Mouse (Mus musculus) G1E (cell line): ENCODE results near the gene Ccnl2. TPM values are rescaled to one million over a fixed set of nuclear protein-coding genes. Genes with fewer than 3 reads are reported as not detected.

Experiments used
- ATAC-seq: 2 replicates; pipeline ENCODE4 v1.8.0; 2016; ENCODE audit warnings: mild to moderate bottlenecking; ENCODE audit not compliant: insufficient number of reproducible peaks, poor library complexity, low FRiP score, severe bottlenecking; ENCODE audit errors: extremely low read depth
- DNase-seq: peaks from one replicate; pipeline ENCODE4 v3.0.0; 2012; ENCODE audit warnings: low spot score
- H3K27me3 ChIP-seq: 2 replicates; pipeline ENCODE4 v1.6.1; 2012; ENCODE audit warnings: mild to moderate bottlenecking, low read length, inconsistent platforms; ENCODE audit not compliant: insufficient read depth
- H3K36me3 ChIP-seq: replicated peaks from 2 replicates; pipeline ENCODE3; 2012; ENCODE audit warnings: mild to moderate bottlenecking, inconsistent platforms
- H3K4me1 ChIP-seq: 2 replicates; pipeline ENCODE4 v1.6.1; 2012; ENCODE audit warnings: low read depth, low read length, inconsistent platforms, mixed read lengths; ENCODE audit not compliant: insufficient read depth
- H3K4me3 ChIP-seq: 2 replicates; pipeline ENCODE4 v1.5.1; 2012; ENCODE audit warnings: low read depth, mild to moderate bottlenecking, inconsistent platforms, low read length, moderate library complexity, mixed read lengths
- H3K9me3 ChIP-seq: replicated peaks from 2 replicates; pipeline ENCODE4 v1.6.1; 2012; ENCODE audit warnings: inconsistent platforms
- CTCF ChIP-seq: IDR thresholded peaks from 2 replicates; pipeline ENCODE4 v1.5.1; 2012; ENCODE audit warnings: low read depth, low read length, inconsistent platforms, mixed read lengths
- GATA1 ChIP-seq: IDR thresholded peaks from 2 replicates; pipeline ENCODE4 v1.6.1; 2012; ENCODE audit warnings: borderline replicate concordance, low read length, inconsistent platforms, mixed read lengths
- GATA2 ChIP-seq: IDR thresholded peaks from 2 replicates; pipeline ENCODE4 v1.6.1; 2012; ENCODE audit warnings: low read depth, low read length, inconsistent platforms, borderline replicate concordance
- POLR2AphosphoS5 ChIP-seq: IDR thresholded peaks from 2 replicates; pipeline ENCODE4 v1.6.1; 2012; ENCODE audit warnings: low read depth, low read length, inconsistent platforms; ENCODE audit not compliant: insufficient replicate concordance
- TAL1 ChIP-seq: conservative IDR thresholded peaks from 2 replicates; pipeline ENCODE4 v1.6.1; 2012; ENCODE audit warnings: low read depth, low read length, inconsistent platforms, mixed read lengths
- polyA plus RNA-seq: library from polyadenylated mRNA; stranded (reverse); fragments of >175 nt; gene quantifications from 2 replicates; pipeline ENCODE4 v1.2.3, GENCODE M21; 2012
- total RNA-seq, 2 experiments: library from RNA; stranded (forward) in 1 of 2; stranded (reverse) in 1 of 2; fragments of 200-1000 nt in 1 of 2; fragments of >200 nt in 1 of 2; fragmentation: Nextera tagmentation in 1 of 2; gene quantifications; 2 replicates each; pipeline ENCODE4 v1.2.3; 2014 to 2017

Ccnl2 gene
- total and polyA plus RNA-seq, 3 experiments = 41.8 to 171 (median 125) TPM

GRCm38 (mm10) chr4:155849792-155850451, 37.6 kb downstream of the Ccnl2 start:
- Histone ChIP-seq H3K27me3 (no peaks in the 10 kb centered on the region), H3K9me3 (no peaks in the 10 kb centered on the region), H3K4me1 (peaks cover 48% of the 10 kb centered on the region), H3K4me3 (no peak overlapping the region), H3K36me3 (peaks cover 65% of the 10 kb centered on the region)
- ATAC-seq (no peak), DNase-seq (no peak)
- TF ChIP-seq GATA1 (no peak), GATA2 (no peak)

GRCm38 (mm10) chr4:155851368-155851767, 39.1 kb downstream of the Ccnl2 start:
- no peak for DNase-seq
- H3K27me3 ChIP-seq = no peaks in the 10 kb centered on the region
- no peaks in the 10 kb centered on the region for H3K9me3 ChIP-seq
- peaks cover 80% of the 10 kb centered on the region for H3K36me3 ChIP-seq
- H3K4me1 ChIP-seq = peaks cover 59% of the 10 kb centered on the region
- no peak for ATAC-seq
- no peak for TF ChIP-seq POLR2AphosphoS5
- TF ChIP-seq GATA1 = no peak
- TF ChIP-seq TAL1 = no peak
- TF ChIP-seq GATA2 = no peak
- no peak for TF ChIP-seq CTCF
- no peak overlapping the region for H3K4me3 ChIP-seq

GRCm38 (mm10) chr4:155851951-155852411, 39.7 kb downstream of the Ccnl2 start:
- no peaks in the 10 kb centered on the region for H3K27me3 ChIP-seq
- TF ChIP-seq GATA1 = no peak
- no peak for TF ChIP-seq CTCF
- TF ChIP-seq GATA2 = no peak
- no peak for TF ChIP-seq TAL1
- no peak for TF ChIP-seq POLR2AphosphoS5
- ATAC-seq (no peak), DNase-seq (no peak)
- H3K36me3 ChIP-seq = peaks cover 86% of the 10 kb centered on the region
- H3K4me1 ChIP-seq = peaks cover 59% of the 10 kb centered on the region
- no peak overlapping the region for H3K4me3 ChIP-seq
- no peaks in the 10 kb centered on the region for H3K9me3 ChIP-seq

- no peak for ATAC-seq
- Histone ChIP-seq H3K27me3 (no peaks in the 10 kb centered on the region), H3K36me3 (peaks cover 100% of the 10 kb centered on the region), H3K4me3 (no peak overlapping the region), H3K9me3 (no peaks in the 10 kb centered on the region), H3K4me1 (peaks cover 53% of the 10 kb centered on the region)
- TF ChIP-seq GATA1 = no peak
- no peak for DNase-seq
Measured at GRCm38 (mm10) chr4:155853421-155853820, 41.1 kb downstream of the Ccnl2 start.

- TF ChIP-seq POLR2AphosphoS5 = no peak
- TF ChIP-seq TAL1 = no peak
- Histone ChIP-seq H3K4me1 (peaks cover 37% of the 10 kb centered on the region), H3K4me3 (no peak overlapping the region), H3K27me3 (no peaks in the 10 kb centered on the region), H3K9me3 (no peaks in the 10 kb centered on the region), H3K36me3 (peaks cover 100% of the 10 kb centered on the region)
- DNase-seq (no peak), ATAC-seq (no peak)
Measured at GRCm38 (mm10) chr4:155854991-155855390, 42.7 kb downstream of the Ccnl2 start.

- peaks cover 100% of the 10 kb centered on the region for H3K36me3 ChIP-seq
- no peak for TF ChIP-seq TAL1
- no peak for TF ChIP-seq CTCF
- no peak for TF ChIP-seq GATA2
- no peak for TF ChIP-seq POLR2AphosphoS5
Measured at GRCm38 (mm10) chr4:155856071-155856470, 43.8 kb downstream of the Ccnl2 start.

GRCm38 (mm10) chr4:155856881-155857280, 44.6 kb downstream of the Ccnl2 start:
- Histone ChIP-seq H3K36me3 (peaks cover 100% of the 10 kb centered on the region), H3K4me1 (peaks cover 23% of the 10 kb centered on the region), H3K27me3 (no peaks in the 10 kb centered on the region), H3K4me3 (peak overlapping the region; percentile 24; the same call in 1 of the 2 replicates), H3K9me3 (no peaks in the 10 kb centered on the region)
- no peak for TF ChIP-seq GATA2
- no peak for TF ChIP-seq GATA1
- TF ChIP-seq POLR2AphosphoS5 = no peak
- no peak for TF ChIP-seq TAL1
- no peak for TF ChIP-seq CTCF
- DNase-seq = no peak
- ATAC-seq = no peak

More at GRCm38 (mm10) chr4:155856071-155856470, 43.8 kb downstream of the Ccnl2 start:
- Histone ChIP-seq H3K27me3 (no peaks in the 10 kb centered on the region), H3K4me1 (peaks cover 28% of the 10 kb centered on the region), H3K4me3 (no peak overlapping the region), H3K9me3 (no peaks in the 10 kb centered on the region)
- no peak for ATAC-seq
- DNase-seq = no peak
